Mouse (Mus musculus) megakaryocyte, embryonic 14.5 days (primary cell): ENCODE results near the gene Pde4d. TPM values are rescaled to one million over a fixed set of nuclear protein-coding genes. Genes with fewer than 3 reads are reported as not detected.

Experiments
- H3K27me3 ChIP-seq: replicated peaks from 2 replicates; pipeline ENCODE3; 2012; ENCODE audit warnings: inconsistent platforms
- H3K36me3 ChIP-seq: replicated peaks from 2 replicates; pipeline ENCODE3; 2012; ENCODE audit warnings: low read length, inconsistent platforms, mixed read lengths
- H3K4me1 ChIP-seq: 2 replicates; pipeline ENCODE4 v1.6.1; 2012; ENCODE audit warnings: inconsistent platforms
- H3K4me3 ChIP-seq: replicated peaks from 2 replicates; pipeline ENCODE3; 2012; ENCODE audit warnings: moderate library complexity, mild to moderate bottlenecking, inconsistent platforms
- H3K9me3 ChIP-seq: 2 replicates; pipeline ENCODE4 v1.6.1; 2012; ENCODE audit warnings: inconsistent platforms
- FLI1 ChIP-seq: IDR thresholded peaks from 2 replicates; pipeline ENCODE4 v1.6.1; 2012; ENCODE audit warnings: low read length, inconsistent platforms, mixed read lengths
- GATA1 ChIP-seq: IDR thresholded peaks from 3 replicates; pipeline ENCODE4 v1.6.1; 2012; ENCODE audit warnings: mixed read lengths, low read length, inconsistent platforms, borderline replicate concordance
- polyA plus RNA-seq: library from polyadenylated mRNA; stranded (reverse); fragments of >175 nt; gene quantifications from 2 replicates; pipeline ENCODE4 v1.2.3, GENCODE M21; 2012; ENCODE audit warnings: low replicate concordance; ENCODE audit not compliant: insufficient read depth

Gene Pde4d
- polyA plus RNA-seq, 1 experiment: 2.8 TPM

GRCm38 (mm10) chr13:109781466-109781865, 1331.7 kb downstream of the Pde4d start:
- H3K9me3 ChIP-seq: no peaks in the 10 kb centered on the region
- peaks cover 3% of the 10 kb centered on the region for H3K27me3 ChIP-seq
- peaks cover 17% of the 10 kb centered on the region; the same call in 1 of the 2 replicates for H3K4me1 ChIP-seq
- peaks cover 3% of the 10 kb centered on the region for H3K36me3 ChIP-seq
- no peak for TF ChIP-seq FLI1
- no peak for TF ChIP-seq GATA1
- H3K4me3 ChIP-seq: no peak overlapping the region

- no peaks in the 10 kb centered on the region for H3K9me3 ChIP-seq
- no peaks in the 10 kb centered on the region for H3K36me3 ChIP-seq
- no peak overlapping the region for H3K4me3 ChIP-seq
- peaks cover 6% of the 10 kb centered on the region for H3K4me1 ChIP-seq
- H3K27me3 ChIP-seq: no peaks in the 10 kb centered on the region
- no peak for TF ChIP-seq FLI1
- no peak for TF ChIP-seq GATA1
These were observed 1338.9 kb downstream of the Pde4d start for GRCm38 (mm10) chr13:109788604-109789003.

GRCm38 (mm10) chr13:109789151-109789550, 1339.4 kb downstream of the Pde4d start:
- TF ChIP-seq FLI1 (no peak), GATA1 (no peak)
- H3K9me3 ChIP-seq: no peaks in the 10 kb centered on the region
- no peak overlapping the region for H3K4me3 ChIP-seq
- no peaks in the 10 kb centered on the region for H3K36me3 ChIP-seq
- peaks cover 6% of the 10 kb centered on the region for H3K4me1 ChIP-seq
- H3K27me3 ChIP-seq: no peaks in the 10 kb centered on the region

GRCm38 (mm10) chr13:109790045-109790715, 1340.4 kb downstream of the Pde4d start:
- Histone ChIP-seq H3K4me1 (peaks cover 6% of the 10 kb centered on the region), H3K9me3 (no peaks in the 10 kb centered on the region), H3K4me3 (no peak overlapping the region), H3K27me3 (no peaks in the 10 kb centered on the region), H3K36me3 (no peaks in the 10 kb centered on the region)
- TF ChIP-seq FLI1: no peak
- no peak for TF ChIP-seq GATA1

DNA sequence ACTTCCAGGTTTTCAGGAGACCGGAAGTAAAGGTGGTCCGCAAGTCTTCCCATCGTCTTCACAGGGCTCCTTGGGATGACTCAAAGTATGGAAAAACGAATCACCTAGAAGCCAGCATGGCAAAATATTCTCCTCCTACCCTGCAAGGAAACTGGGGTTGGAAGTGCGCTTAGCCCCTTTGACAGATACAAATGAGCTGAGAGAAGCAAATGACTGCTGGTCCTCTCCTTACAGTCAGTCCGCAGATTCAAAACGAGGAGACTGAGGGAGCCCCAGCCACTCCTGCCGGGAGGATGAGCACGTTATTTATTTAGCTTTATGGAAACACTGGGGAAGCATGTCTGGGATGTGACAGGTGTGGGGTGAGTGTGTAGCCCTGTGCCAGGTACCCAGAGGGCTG, 1344.2 kb downstream of the Pde4d start:
- Histone ChIP-seq H3K27me3 (no peaks in the 10 kb centered on the region), H3K36me3 (no peaks in the 10 kb centered on the region), H3K4me1 (peaks cover 6% of the 10 kb centered on the region), H3K9me3 (no peaks in the 10 kb centered on the region), H3K4me3 (no peak overlapping the region)
- no peak for TF ChIP-seq FLI1
- no peak for TF ChIP-seq GATA1

GRCm38 (mm10) chr13:109798651-109799050, 1348.9 kb downstream of the Pde4d start:
- H3K36me3 ChIP-seq: no peaks in the 10 kb centered on the region
- TF ChIP-seq FLI1 (no peak), GATA1 (no peak)

GRCm38 (mm10) chr13:109802201-109802600, 1352.5 kb downstream of the Pde4d start:
- H3K4me3 ChIP-seq: no peak overlapping the region
- peaks cover 11% of the 10 kb centered on the region; the same call in 1 of the 2 replicates for H3K4me1 ChIP-seq
- H3K9me3 ChIP-seq: no peaks in the 10 kb centered on the region
- no peak for TF ChIP-seq FLI1
- TF ChIP-seq GATA1: no peak
- no peaks in the 10 kb centered on the region for H3K27me3 ChIP-seq
- no peaks in the 10 kb centered on the region for H3K36me3 ChIP-seq

More at GRCm38 (mm10) chr13:109798651-109799050, 1348.9 kb downstream of the Pde4d start:
- Histone ChIP-seq H3K4me1 (no peaks in the 10 kb centered on the region), H3K4me3 (no peak overlapping the region), H3K27me3 (no peaks in the 10 kb centered on the region), H3K9me3 (no peaks in the 10 kb centered on the region)

DNA sequence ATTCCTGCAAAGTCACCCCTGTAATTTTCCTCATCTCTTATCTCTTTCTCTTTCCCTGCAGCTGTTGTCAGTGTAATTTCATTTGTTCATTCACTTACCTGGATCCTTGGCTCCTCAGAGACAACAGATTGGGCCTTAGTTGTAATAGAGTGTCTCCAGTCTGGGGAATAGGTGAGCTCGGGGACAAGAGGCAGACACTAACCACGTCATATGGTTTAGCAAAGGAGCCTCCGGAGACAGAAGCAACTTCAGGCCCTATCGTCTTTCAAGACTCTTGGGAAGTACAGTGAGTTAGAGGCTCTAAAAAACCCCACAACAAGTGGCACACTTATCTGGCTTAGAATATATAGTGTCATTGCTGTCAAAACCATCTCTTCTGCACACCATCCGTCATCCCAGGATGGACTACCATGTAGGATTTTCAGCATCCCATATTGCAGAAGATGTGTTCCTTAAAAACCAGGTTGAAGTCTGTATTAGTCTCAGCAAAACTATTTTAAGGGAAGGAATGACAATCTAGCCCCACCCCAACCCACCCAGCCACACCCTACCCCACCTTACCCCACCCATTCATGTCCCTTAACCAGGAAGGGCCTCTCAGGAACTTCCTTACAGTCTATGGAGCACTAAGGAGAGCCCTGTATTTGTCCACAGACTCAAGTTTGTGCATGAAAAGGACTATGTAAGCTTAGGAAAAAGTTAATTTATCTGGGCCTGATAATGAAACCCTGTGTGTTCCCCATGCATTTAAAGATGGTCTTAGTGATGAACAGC, 1356.6 kb downstream of the Pde4d start:
- Histone ChIP-seq H3K27me3 (no peaks in the 10 kb centered on the region), H3K36me3 (no peaks in the 10 kb centered on the region), H3K9me3 (no peaks in the 10 kb centered on the region), H3K4me3 (no peak overlapping the region), H3K4me1 (peaks cover 26% of the 10 kb centered on the region)
- no peak for TF ChIP-seq GATA1
- TF ChIP-seq FLI1: no peak

- peaks cover 26% of the 10 kb centered on the region for H3K4me1 ChIP-seq
- TF ChIP-seq GATA1 (no peak), FLI1 (no peak)
- no peaks in the 10 kb centered on the region for H3K27me3 ChIP-seq
- H3K36me3 ChIP-seq: no peaks in the 10 kb centered on the region
- H3K9me3 ChIP-seq: no peaks in the 10 kb centered on the region
- H3K4me3 ChIP-seq: no peak overlapping the region
These were observed 1357.3 kb downstream of the Pde4d start for GRCm38 (mm10) chr13:109807036-109807435.

GRCm38 (mm10) chr13:109807446-109807845, 1357.7 kb downstream of the Pde4d start:
- no peaks in the 10 kb centered on the region for H3K36me3 ChIP-seq
- H3K27me3 ChIP-seq: no peaks in the 10 kb centered on the region
- H3K9me3 ChIP-seq: no peaks in the 10 kb centered on the region
- H3K4me1 ChIP-seq: peaks cover 28% of the 10 kb centered on the region
- TF ChIP-seq FLI1 (no peak), GATA1 (no peak)
- no peak overlapping the region for H3K4me3 ChIP-seq
